Mouse (Mus musculus) embryonic fibroblast, embryonic 13.5 days (primary cell): ENCODE data around the gene Eif3c.

Source experiments
- CTCF ChIP-seq: IDR thresholded peaks from 2 replicates; pipeline ENCODE4 v1.5.1; 2011; ENCODE audit warnings: mild to moderate bottlenecking, control low read depth, low read length, moderate library complexity, borderline replicate concordance; ENCODE audit not compliant: insufficient read depth
- POLR2A ChIP-seq: IDR thresholded peaks from 2 replicates; pipeline ENCODE4 v1.6.1; 2011; ENCODE audit warnings: low read depth, mild to moderate bottlenecking, control low read depth, low read length, moderate library complexity

DNA sequence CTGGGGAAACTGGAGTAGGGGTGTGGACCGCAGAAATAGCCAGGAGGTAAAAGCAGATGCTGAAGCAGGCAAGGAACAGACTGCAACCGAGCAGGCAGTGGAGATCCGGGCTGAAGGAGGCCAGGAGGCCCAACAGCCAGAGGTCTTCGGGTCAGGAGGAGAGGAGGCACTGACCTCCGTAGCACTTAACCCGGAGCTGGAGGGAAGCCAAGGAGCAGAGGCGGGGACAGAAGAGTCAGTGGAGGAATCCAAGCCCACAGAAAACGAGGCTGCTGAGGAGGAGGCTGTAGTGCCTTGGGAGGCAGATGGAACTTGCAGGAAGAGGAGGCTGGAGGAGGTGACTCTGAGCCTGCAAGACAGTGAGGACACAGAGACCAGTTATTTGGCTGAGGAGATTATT is 20.6 kb upstream of the Eif3c start:
- TF ChIP-seq CTCF (no peak), POLR2A (no peak)
